Mouse (Mus musculus): ENCODE data around the gene Ireb2. TPM values are rescaled to one million over a fixed set of nuclear protein-coding genes. Genes with fewer than 3 reads are reported as not detected.

Gene Ireb2
- polyA plus RNA-seq, 1 experiment from 2014 or later, result 49.5 TPM

GRCm38 (mm10) chr9:54950575-54951321 lies 87.2 kb downstream of the Ireb2 start, which contains the start of the genes Psma4 and AY074887:
TSS of gene Psma4 (plus strand) at chr9:54950790.
TSS of gene AY074887 (minus strand) at chr9:54950998.
- Histone ChIP-seq H3K27ac (peak within 1 kb of the TSS; percentile 94), H3K9me3 (no peaks in the 10 kb centered on the region), H3K9ac (replicated peaks) (peak within 1 kb of the TSS; percentile 92), H3K27me3 (no peaks in the 10 kb centered on the region), H3K4me3 (replicated peaks) (peak within 1 kb of the TSS; percentile 91), H3K4me1 (replicated peaks) (peaks cover 30% of the 10 kb centered on the region), H3K36me3 (peaks cover 28% of the 10 kb centered on the region), H3K4me2 (replicated peaks) (peak within 1 kb of the TSS; percentile 73)
- ATAC-seq, result peak; percentile 100
- WGBS, result under 1% methylated on average over 65 of the region's 65 CpGs

GRCm38 (mm10) chr9:54961059-54961458 lies 97.5 kb downstream of the Ireb2 start:
- no peak for ATAC-seq
- H3K9me3 ChIP-seq, result peaks cover 6% of the 10 kb centered on the region; the same call in 1 of the 2 replicates
- H3K27me3 ChIP-seq, result no peaks in the 10 kb centered on the region
- H3K4me3 ChIP-seq (replicated peaks), result no peak overlapping the region
- peaks cover 51% of the 10 kb centered on the region for H3K36me3 ChIP-seq
- 91% methylated on average over 4 of the region's 4 CpGs for WGBS
- H3K4me2 ChIP-seq (replicated peaks), result no peak overlapping the region
- H3K9ac ChIP-seq (replicated peaks), result no peak overlapping the region
- H3K27ac ChIP-seq, result no peak overlapping the region
- no peaks in the 10 kb centered on the region for H3K4me1 ChIP-seq (replicated peaks)

Other genes starting within 250 kb of the Ireb2 start
- gene Acsbg1, start 201.9 kb upstream of the Ireb2 start, polyA plus RNA-seq (2015; fragmentation: Nextera tagmentation; extraction: Ambion mirVana), result 8.8 and 12.2 TPM in 2 replicates
- gene Dnaja4, start 164.9 kb upstream of the Ireb2 start, polyA plus RNA-seq (2015; fragmentation: Nextera tagmentation; extraction: Ambion mirVana), result 2.9 and 3.0 TPM in 2 replicates
- 119 and 120 TPM in 2 replicates for gene Wdr61, start 129.3 kb upstream of the Ireb2 start, polyA plus RNA-seq (2015; fragmentation: Nextera tagmentation; extraction: Ambion mirVana)
- 83.3 and 117 TPM in 2 replicates for gene Crabp1, start 99.0 kb upstream of the Ireb2 start, polyA plus RNA-seq (2015; fragmentation: Nextera tagmentation; extraction: Ambion mirVana)
- 2.9 and 3.0 TPM in 2 replicates for gene Hykk, start 53.5 kb downstream of the Ireb2 start, polyA plus RNA-seq (2015; fragmentation: Nextera tagmentation; extraction: Ambion mirVana)
- 272 and 282 TPM in 2 replicates for gene Psma4, start 87.0 kb downstream of the Ireb2 start, polyA plus RNA-seq (2015; fragmentation: Nextera tagmentation; extraction: Ambion mirVana)
- 1.1 and 1.2 TPM in 2 replicates for gene AY074887, start 87.2 kb downstream of the Ireb2 start, polyA plus RNA-seq (2015; fragmentation: Nextera tagmentation; extraction: Ambion mirVana)
- gene Chrna5, start 117.1 kb downstream of the Ireb2 start, polyA plus RNA-seq (2015; fragmentation: Nextera tagmentation; extraction: Ambion mirVana), result 2.9 and 4.0 TPM in 2 replicates
- 10.6 and 11.5 TPM in 2 replicates for gene Chrna3, start 162.8 kb downstream of the Ireb2 start, polyA plus RNA-seq (2015; fragmentation: Nextera tagmentation; extraction: Ambion mirVana)
- 0.89 and 0.99 TPM in 2 replicates for gene Chrnb4, start 185.0 kb downstream of the Ireb2 start, polyA plus RNA-seq (2015; fragmentation: Nextera tagmentation; extraction: Ambion mirVana)

Data from midbrain, embryonic 13.5 days (tissue).